Mouse (Mus musculus): ENCODE measurements at regions not wholly inside any gene's neighbourhood (a gene's known extent, or its start where the extent isn't known, plus 50 kb on each side); places are given as distances from the start of the nearest gene placed in this dataset.

DNA sequence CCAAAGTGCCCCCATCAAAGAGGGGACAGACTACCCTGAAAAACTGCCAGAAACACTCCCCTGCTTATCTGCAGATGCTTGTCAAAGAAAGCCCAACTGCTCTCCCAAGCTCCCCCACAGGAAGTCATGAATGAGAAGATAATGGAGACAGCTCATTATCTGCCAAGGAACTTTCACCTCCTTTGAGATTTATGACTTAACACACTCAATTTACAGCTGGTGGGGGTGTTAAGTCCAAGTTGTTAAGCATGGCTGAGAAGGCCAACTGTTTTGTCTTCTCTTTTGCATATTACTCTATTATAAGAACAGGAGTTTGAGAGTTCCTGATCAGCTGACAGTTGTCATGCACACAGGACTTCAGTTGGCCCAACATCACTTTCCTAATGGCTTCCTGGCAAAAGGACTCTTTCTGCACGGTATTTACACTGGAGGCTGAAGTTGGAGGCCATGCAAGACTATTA, 109.4 kb downstream of the Psat1 start:
- TF ChIP-seq CTCF (IDR thresholded peaks at IDR 0.05; ENCODE audit: extremely low read depth, insufficient read length, insufficient replicate concordance, low read depth, low read length), result no peak
- TF ChIP-seq POLR2A (IDR thresholded peaks at IDR 0.05; ENCODE audit: low read depth, low read length), result no peak
